Mouse (Mus musculus) hindbrain, embryonic 11.5 days (tissue): ENCODE results near the gene Ryr1. TPM values are rescaled to one million over a fixed set of nuclear protein-coding genes. Genes with fewer than 3 reads are reported as not detected.

Source experiments
- ATAC-seq: fragments of 200-750 bp; cut with Nextera tagmentation; 2 replicates; pipeline ENCODE4 v1.8.0; 2017; ENCODE audit warnings: mild to moderate bottlenecking, moderate TSS enrichment, moderate library complexity; ENCODE audit not compliant: low FRiP score
- DNase-seq: peaks from one replicate; pipeline ENCODE4 v3.0.0-alpha.2; 2015; ENCODE audit warnings: low spot score
- H3K27ac ChIP-seq: fragments of 300-500 bp; sonication (generic); 2 replicates; pipeline ENCODE4 v1.5.1; 2014; ENCODE audit warnings: mild to moderate bottlenecking, low read depth, low read length
- H3K27me3 ChIP-seq: fragments of 300-500 bp; sonication (generic); 2 replicates; pipeline ENCODE4 v1.6.1; 2014; ENCODE audit warnings: mild to moderate bottlenecking, low read length, moderate library complexity, mixed read lengths; ENCODE audit not compliant: control insufficient read depth, insufficient read depth
- H3K36me3 ChIP-seq: fragments of 300-500 bp; sonication (generic); 2 replicates; pipeline ENCODE4 v1.6.1; 2014; ENCODE audit warnings: mild to moderate bottlenecking, low read length, moderate library complexity, mixed read lengths; ENCODE audit not compliant: control insufficient read depth, insufficient read depth
- H3K4me1 ChIP-seq: fragments of 300-500 bp; sonication (generic); replicated peaks from 2 replicates; pipeline ENCODE4 v1.6.1; 2014; ENCODE audit warnings: low read length, mixed read lengths; ENCODE audit not compliant: control insufficient read depth, insufficient read depth
- H3K4me2 ChIP-seq: fragments of 300-500 bp; sonication (generic); replicated peaks from 2 replicates; pipeline ENCODE4 v1.6.1; 2014; ENCODE audit warnings: mild to moderate bottlenecking, low read depth, low read length
- H3K4me3 ChIP-seq: fragments of 300-500 bp; sonication (generic); 2 replicates; pipeline ENCODE4 v1.5.1; 2014; ENCODE audit warnings: low read depth, low read length
- H3K9ac ChIP-seq: fragments of 300-500 bp; sonication (generic); 2 replicates; pipeline ENCODE4 v1.6.1; 2014; ENCODE audit warnings: low read depth, low read length
- H3K9me3 ChIP-seq: fragments of 300-500 bp; sonication (generic); 2 replicates; pipeline ENCODE4 v1.6.1; 2016; ENCODE audit warnings: low read length; ENCODE audit not compliant: control insufficient read depth
- WGBS: fragments of 180-500 bp; shearing (Covaris S2); extraction: QIAGEN DNeasy Blood & Tissue Kit; methylation state at CpG from one replicate; pipeline ENCODE4 v1.1.7; 2014; 5-methylcytosine and 5-hydroxymethylcytosine counted together
- polyA plus RNA-seq: library from polyadenylated mRNA; unstranded; fragments of >200 nt; fragmentation: Nextera tagmentation; extraction: Ambion mirVana; gene quantifications from 2 replicates; pipeline ENCODE4 v1.2.1, GENCODE M21; 2014

The Ryr1 gene
- polyA plus RNA-seq, 1 experiment from 2014 or later: 1.1 TPM

- Histone ChIP-seq H3K9ac (no peak overlapping the region), H3K9me3 (no peaks in the 10 kb centered on the region), H3K4me1 (no peaks in the 10 kb centered on the region), H3K27ac (no peak overlapping the region), H3K4me3 (no peak overlapping the region), H3K36me3 (no peaks in the 10 kb centered on the region), H3K4me2 (no peak overlapping the region), H3K27me3 (no peaks in the 10 kb centered on the region)
- ATAC-seq: no peak
- DNase-seq: no peak
- WGBS: 75% methylated on average over 9 of the region's 9 CpGs
Observed at GRCm38 (mm10) chr7:29008714-29009113, 116.3 kb downstream of the Ryr1 start.

GRCm38 (mm10) chr7:29008171-29008570 is 116.8 kb downstream of the Ryr1 start:
- 91% methylated on average over 10 of the region's 10 CpGs for WGBS
- DNase-seq: no peak
- no peak for ATAC-seq

GRCm38 (mm10) chr7:29007224-29008101 is 117.5 kb downstream of the Ryr1 start:
- WGBS: 86% methylated on average over 9 of the region's 9 CpGs
- H3K4me3 ChIP-seq: no peak overlapping the region
- H3K27ac ChIP-seq: no peak overlapping the region
- no peaks in the 10 kb centered on the region for H3K4me1 ChIP-seq
- DNase-seq (no peak), ATAC-seq (no peak)
- H3K9ac ChIP-seq: no peak overlapping the region
- no peaks in the 10 kb centered on the region for H3K36me3 ChIP-seq
- H3K4me2 ChIP-seq: no peak overlapping the region
- no peaks in the 10 kb centered on the region for H3K9me3 ChIP-seq
- H3K27me3 ChIP-seq: no peaks in the 10 kb centered on the region

More at GRCm38 (mm10) chr7:29008171-29008570, 116.8 kb downstream of the Ryr1 start:
- no peaks in the 10 kb centered on the region for H3K4me1 ChIP-seq
- H3K4me3 ChIP-seq: no peak overlapping the region
- H3K27ac ChIP-seq: no peak overlapping the region
- no peak overlapping the region for H3K9ac ChIP-seq
- no peaks in the 10 kb centered on the region for H3K27me3 ChIP-seq
- no peaks in the 10 kb centered on the region for H3K36me3 ChIP-seq
- H3K4me2 ChIP-seq: no peak overlapping the region
- no peaks in the 10 kb centered on the region for H3K9me3 ChIP-seq

GRCm38 (mm10) chr7:29000651-29001605 is 124.1 kb downstream of the Ryr1 start:
- Histone ChIP-seq H3K27me3 (no peaks in the 10 kb centered on the region), H3K4me2 (peak overlapping the region; percentile 78), H3K4me3 (peak overlapping the region; percentile 43), H3K4me1 (no peaks in the 10 kb centered on the region), H3K9ac (peak overlapping the region; percentile 68), H3K27ac (no peak overlapping the region), H3K36me3 (no peaks in the 10 kb centered on the region), H3K9me3 (no peaks in the 10 kb centered on the region)
- WGBS: 7% methylated on average over 43 of the region's 43 CpGs
- DNase-seq (peak; percentile 88), ATAC-seq (peak; percentile 74)

GRCm38 (mm10) chr7:28993402-28993801 is 131.6 kb downstream of the Ryr1 start:
- no peak overlapping the region for H3K4me3 ChIP-seq
- no peak overlapping the region for H3K4me2 ChIP-seq
- ATAC-seq (no peak), DNase-seq (no peak)
- WGBS: 83% methylated on average over 3 of the region's 3 CpGs
- no peak overlapping the region for H3K27ac ChIP-seq
- no peaks in the 10 kb centered on the region for H3K36me3 ChIP-seq
- no peaks in the 10 kb centered on the region for H3K27me3 ChIP-seq
- no peak overlapping the region for H3K9ac ChIP-seq
- no peaks in the 10 kb centered on the region for H3K9me3 ChIP-seq
- H3K4me1 ChIP-seq: no peaks in the 10 kb centered on the region

GRCm38 (mm10) chr7:28992997-28993396 is 132.0 kb downstream of the Ryr1 start:
- Histone ChIP-seq H3K4me1 (no peaks in the 10 kb centered on the region), H3K4me2 (no peak overlapping the region), H3K36me3 (no peaks in the 10 kb centered on the region), H3K9me3 (no peaks in the 10 kb centered on the region), H3K9ac (no peak overlapping the region), H3K27me3 (no peaks in the 10 kb centered on the region), H3K4me3 (no peak overlapping the region), H3K27ac (no peak overlapping the region)
- ATAC-seq: no peak
- DNase-seq: no peak
- 91% methylated on average over 3 of the region's 3 CpGs for WGBS

- Histone ChIP-seq H3K27ac (no peak overlapping the region), H3K4me1 (no peaks in the 10 kb centered on the region), H3K36me3 (no peaks in the 10 kb centered on the region), H3K4me3 (no peak overlapping the region), H3K27me3 (no peaks in the 10 kb centered on the region), H3K9ac (no peak overlapping the region), H3K9me3 (no peaks in the 10 kb centered on the region), H3K4me2 (no peak overlapping the region)
- 69% methylated on average over 5 of the region's 5 CpGs for WGBS
- ATAC-seq (no peak), DNase-seq (no peak)
Observed at GRCm38 (mm10) chr7:28991616-28992015, 133.4 kb downstream of the Ryr1 start.

- ATAC-seq (no peak), DNase-seq (no peak)
- H3K4me1 ChIP-seq: no peaks in the 10 kb centered on the region
- no peak overlapping the region for H3K4me2 ChIP-seq
- H3K9me3 ChIP-seq: no peaks in the 10 kb centered on the region
- no peaks in the 10 kb centered on the region for H3K27me3 ChIP-seq
- H3K36me3 ChIP-seq: no peaks in the 10 kb centered on the region
- no peak overlapping the region for H3K9ac ChIP-seq
- no peak overlapping the region for H3K27ac ChIP-seq
- 51% methylated on average over 14 of the region's 14 CpGs for whole genome bisulfite sequencing
- H3K4me3 ChIP-seq: no peak overlapping the region
Observed at GRCm38 (mm10) chr7:28990766-28991273, 134.2 kb downstream of the Ryr1 start.
